Mouse (Mus musculus) stomach, postnatal 0 days (tissue): ENCODE results near the gene Pogz. TPM values are rescaled to one million over a fixed set of nuclear protein-coding genes. Genes with fewer than 3 reads are reported as not detected.

Experiments
- ATAC-seq: fragments of 200-750 bp; cut with Nextera tagmentation; 2 replicates; pipeline ENCODE4 v1.8.0; 2017; ENCODE audit not compliant: low FRiP score, low TSS enrichment
- DNase-seq: peaks from one replicate; pipeline ENCODE4 v3.0.0-alpha.2; 2016; ENCODE audit warnings: low spot score
- H3K27ac ChIP-seq: fragments of 300-500 bp; sonication (generic); replicated peaks from 2 replicates; pipeline ENCODE4 v1.5.1; 2014; ENCODE audit warnings: mild to moderate bottlenecking, control low read depth
- H3K27me3 ChIP-seq: fragments of 300-500 bp; sonication (generic); 2 replicates; pipeline ENCODE4 v1.6.1; 2014; ENCODE audit warnings: low read length; ENCODE audit not compliant: control insufficient read depth, insufficient read depth
- H3K36me3 ChIP-seq: fragments of 300-500 bp; sonication (generic); 2 replicates; pipeline ENCODE4 v1.6.1; 2014; ENCODE audit warnings: low read length, mixed read lengths; ENCODE audit not compliant: control insufficient read depth, insufficient read depth
- H3K4me1 ChIP-seq: fragments of 300-500 bp; sonication (generic); replicated peaks from 2 replicates; pipeline ENCODE4 v1.6.1; 2014; ENCODE audit warnings: antibody characterized with exemption; ENCODE audit not compliant: control insufficient read depth, insufficient read depth
- H3K4me2 ChIP-seq: fragments of 300-500 bp; sonication (generic); replicated peaks from 2 replicates; pipeline ENCODE4 v1.6.1; 2014; ENCODE audit warnings: low read depth, mild to moderate bottlenecking, control low read depth, moderate library complexity
- H3K4me3 ChIP-seq: fragments of 300-500 bp; sonication (generic); 2 replicates; pipeline ENCODE4 v1.5.1; 2014; ENCODE audit warnings: low read depth, low read length, control low read depth
- H3K9ac ChIP-seq: fragments of 300-500 bp; sonication (generic); 2 replicates; pipeline ENCODE4 v1.6.1; 2014; ENCODE audit warnings: mild to moderate bottlenecking, low read length, control low read depth, mixed read lengths
- H3K9me3 ChIP-seq: fragments of 300-500 bp; sonication (generic); 2 replicates; pipeline ENCODE4 v1.6.1; 2016; ENCODE audit warnings: low read length; ENCODE audit not compliant: control insufficient read depth
- CTCF ChIP-seq: IDR thresholded peaks from 2 replicates; pipeline ENCODE4 v1.5.1; 2016; ENCODE audit warnings: antibody characterized with exemption, low read depth, mild to moderate bottlenecking, moderate library complexity
- EP300 ChIP-seq: optimal IDR thresholded peaks from 2 replicates; pipeline ENCODE3; 2016; ENCODE audit warnings: antibody characterized with exemption
- WGBS: fragments of 180-500 bp; shearing (Covaris S2); extraction: QIAGEN DNeasy Blood & Tissue Kit; methylation state at CpG from one replicate; pipeline ENCODE4 v1.1.7; 2014; 5-methylcytosine and 5-hydroxymethylcytosine counted together
- polyA plus RNA-seq: library from polyadenylated mRNA; unstranded; fragments of >200 nt; fragmentation: Nextera tagmentation; extraction: Ambion mirVana; gene quantifications from 2 replicates; pipeline ENCODE4 v1.2.1, GENCODE M21; 2015

Pogz gene
- 4.1 and 4.6 TPM in 2 replicates for polyA plus RNA-seq

GRCm38 (mm10) chr3:94837183-94837890 lies at the start of gene Pogz:
Pogz (plus strand) TSS chr3:94837567.
- ATAC-seq = peak; percentile 95

GRCm38 (mm10) chr3:94789071-94789470 lies 48.3 kb upstream of the Pogz start:
- H3K4me2 ChIP-seq = no peak overlapping the region
- H3K27me3 ChIP-seq = no peaks in the 10 kb centered on the region
- no peak overlapping the region for H3K4me3 ChIP-seq
- H3K4me1 ChIP-seq = no peaks in the 10 kb centered on the region
- ATAC-seq (no peak), DNase-seq (no peak)
- no peaks in the 10 kb centered on the region for H3K9me3 ChIP-seq
- H3K36me3 ChIP-seq = no peaks in the 10 kb centered on the region
- WGBS = 97% methylated on average over 1 of the region's 1 CpGs
- no peak overlapping the region for H3K27ac ChIP-seq
- H3K9ac ChIP-seq = no peak overlapping the region
- TF ChIP-seq EP300 = no peak
- peak; percentile 34 for TF ChIP-seq CTCF

More at GRCm38 (mm10) chr3:94837183-94837890, at the start of gene Pogz:
- Histone ChIP-seq H3K4me1 (no peaks in the 10 kb centered on the region), H3K4me2 (peak within 1 kb of the TSS; percentile 52), H3K9me3 (no peaks in the 10 kb centered on the region), H3K27me3 (no peaks in the 10 kb centered on the region), H3K36me3 (no peaks in the 10 kb centered on the region), H3K9ac (peak within 1 kb of the TSS; percentile 90), H3K27ac (peak within 1 kb of the TSS; percentile 97), H3K4me3 (peak within 1 kb of the TSS; percentile 75)
- 1% methylated on average over 41 of the region's 57 CpGs for WGBS
- peak; percentile 97 for DNase-seq
- TF ChIP-seq EP300 = no peak
- TF ChIP-seq CTCF = no peak

- no peak overlapping the region for H3K27ac ChIP-seq
- H3K4me3 ChIP-seq = no peak overlapping the region
- TF ChIP-seq EP300 = no peak
- TF ChIP-seq CTCF = no peak
- ATAC-seq (no peak), DNase-seq (no peak)
- no peaks in the 10 kb centered on the region for H3K36me3 ChIP-seq
- H3K4me2 ChIP-seq = no peak overlapping the region
- no peaks in the 10 kb centered on the region for H3K9me3 ChIP-seq
- 63% methylated on average over 2 of the region's 2 CpGs for WGBS
- H3K4me1 ChIP-seq = no peaks in the 10 kb centered on the region
- H3K27me3 ChIP-seq = no peaks in the 10 kb centered on the region
- H3K9ac ChIP-seq = no peak overlapping the region
Measured at GRCm38 (mm10) chr3:94789516-94789915, 47.9 kb upstream of the Pogz start.

GRCm38 (mm10) chr3:94792258-94792657 lies 45.1 kb upstream of the Pogz start:
- Histone ChIP-seq H3K9ac (no peak overlapping the region), H3K9me3 (no peaks in the 10 kb centered on the region), H3K27ac (no peak overlapping the region), H3K4me1 (no peaks in the 10 kb centered on the region), H3K27me3 (no peaks in the 10 kb centered on the region), H3K4me2 (no peak overlapping the region), H3K36me3 (no peaks in the 10 kb centered on the region), H3K4me3 (no peak overlapping the region)
- ATAC-seq (no peak), DNase-seq (no peak)
- TF ChIP-seq EP300 (no peak), CTCF (no peak)
- WGBS = 75% methylated on average over 2 of the region's 2 CpGs

- H3K9ac ChIP-seq = no peak overlapping the region
- H3K27ac ChIP-seq = no peak overlapping the region
- H3K36me3 ChIP-seq = no peaks in the 10 kb centered on the region
- 73% methylated on average over 2 of the region's 2 CpGs for WGBS
- no peaks in the 10 kb centered on the region for H3K27me3 ChIP-seq
- TF ChIP-seq EP300 = no peak
- no peak for TF ChIP-seq CTCF
- no peaks in the 10 kb centered on the region for H3K9me3 ChIP-seq
- no peak overlapping the region for H3K4me3 ChIP-seq
- no peaks in the 10 kb centered on the region for H3K4me1 ChIP-seq
- no peak for ATAC-seq
- DNase-seq = no peak
- no peak overlapping the region for H3K4me2 ChIP-seq
Measured at GRCm38 (mm10) chr3:94793672-94794071, 43.7 kb upstream of the Pogz start.

- H3K9ac ChIP-seq = no peak overlapping the region
- TF ChIP-seq CTCF (no peak), EP300 (no peak)
- H3K9me3 ChIP-seq = no peaks in the 10 kb centered on the region
- H3K4me1 ChIP-seq = no peaks in the 10 kb centered on the region
- no peak for ATAC-seq
- H3K27ac ChIP-seq = no peak overlapping the region
- H3K27me3 ChIP-seq = no peaks in the 10 kb centered on the region
- no peak for DNase-seq
- no peaks in the 10 kb centered on the region for H3K36me3 ChIP-seq
- no peak overlapping the region for H3K4me3 ChIP-seq
- H3K4me2 ChIP-seq = no peak overlapping the region
- 65% methylated on average over 2 of the region's 2 CpGs for WGBS
Measured at GRCm38 (mm10) chr3:94794359-94794758, 43.0 kb upstream of the Pogz start.
